Mouse (Mus musculus): ENCODE data around the gene Erp27. TPM values are rescaled to one million over a fixed set of nuclear protein-coding genes. Genes with fewer than 3 reads are reported as not detected.
"Not testable (repeated sequence)": the region's sequence is repeated elsewhere in the genome, so short reads cannot be mapped to it uniquely, and the experiment has no call there.

Gene Erp27
- total RNA-seq (2015; ENCODE audit: low replicate concordance) (not detected in 2 replicates), total RNA-seq (2017; ENCODE audit: low replicate concordance) (not detected in 2 replicates)

DNA sequence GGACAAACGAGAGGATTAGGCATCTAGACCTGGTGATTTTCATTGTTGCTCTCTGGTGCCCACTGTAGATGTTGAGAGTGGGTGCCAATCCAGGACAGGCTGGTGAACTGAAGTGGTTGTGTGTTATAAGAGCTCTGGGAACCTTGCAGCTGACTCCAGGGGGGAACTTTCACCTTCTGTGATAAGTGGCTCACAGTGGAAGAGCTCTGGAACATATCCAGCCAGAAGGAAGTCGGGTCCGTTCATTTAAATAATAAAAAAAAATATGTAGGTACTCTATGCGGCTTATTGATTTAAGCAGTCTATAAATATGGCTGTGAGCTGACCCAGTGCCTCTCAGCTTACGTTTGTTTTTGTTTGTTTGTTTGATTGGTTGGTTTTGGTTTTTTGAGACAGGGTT, at the start of gene Erp27:
Gene Erp27 (minus strand): TSS at position 101 of the 400 bp plus-strand sequence.
- no peak for ATAC-seq (replicated peaks; ENCODE audit: low FRiP score, poor library complexity, severe bottlenecking)

DNA sequence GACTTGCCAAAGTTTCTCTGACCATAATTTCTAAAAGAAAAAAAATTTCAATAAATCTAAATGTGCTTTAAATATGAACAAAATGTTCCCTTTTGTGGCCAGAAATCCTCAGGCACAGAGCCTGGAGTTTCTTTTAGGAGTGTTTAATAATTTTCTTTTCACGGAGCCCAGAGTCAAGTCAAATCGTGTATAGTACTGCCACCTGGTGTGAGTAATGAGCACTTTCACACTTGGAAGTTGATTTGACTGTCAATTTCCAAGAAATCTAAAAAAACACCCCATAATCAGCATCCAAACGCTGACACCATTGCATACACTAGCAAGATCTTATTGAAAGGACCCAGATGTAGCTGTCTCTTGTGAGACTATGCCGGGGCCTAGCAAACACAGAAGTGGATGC, 46.9 kb upstream of the Erp27 start:
- ATAC-seq (replicated peaks; ENCODE audit: low FRiP score, poor library complexity, severe bottlenecking): not testable (repeated sequence)

DNA sequence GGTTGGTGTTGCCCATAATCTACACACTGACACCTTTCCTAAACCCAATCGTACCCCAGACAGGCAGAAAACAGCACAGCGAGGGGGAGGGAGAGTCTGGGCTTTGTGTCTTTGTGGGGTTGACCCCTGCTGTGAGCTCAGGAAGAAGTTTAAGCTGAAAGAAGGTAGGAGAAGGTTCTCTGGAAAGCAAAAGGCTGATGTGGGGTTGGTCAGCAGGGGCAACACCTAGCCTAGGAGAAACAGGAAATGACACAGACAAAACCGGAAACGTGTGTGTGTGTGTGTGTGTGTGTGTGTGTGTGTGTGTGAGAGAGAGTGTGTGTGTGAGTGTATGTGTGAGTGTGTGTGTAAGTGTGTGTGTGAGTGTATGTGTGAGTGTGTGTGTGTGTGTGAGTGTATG, 45.5 kb upstream of the Erp27 start:
- ATAC-seq (replicated peaks; ENCODE audit: low FRiP score, poor library complexity, severe bottlenecking): no peak

DNA sequence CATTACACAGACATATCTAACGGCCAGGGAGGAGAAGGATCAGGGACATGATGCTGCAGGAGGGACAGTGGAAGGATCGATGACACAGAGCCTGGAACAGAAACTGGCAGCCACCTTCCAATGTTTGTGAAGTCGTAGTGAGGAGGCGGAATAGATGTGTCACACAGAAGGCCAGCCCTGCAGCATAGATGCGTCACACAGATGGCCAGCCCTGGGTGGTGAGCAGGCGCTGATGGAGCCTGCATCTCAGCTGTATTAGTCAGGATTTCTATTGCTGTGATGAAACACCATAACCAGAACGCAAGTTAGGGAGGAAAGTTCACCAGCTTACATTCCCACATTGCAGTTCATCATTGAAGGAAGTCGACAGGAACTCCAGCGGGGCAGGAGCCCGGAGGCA, 43.9 kb upstream of the Erp27 start:
- no peak for ATAC-seq (replicated peaks; ENCODE audit: low FRiP score, poor library complexity, severe bottlenecking)

- ATAC-seq (replicated peaks; ENCODE audit: low FRiP score, poor library complexity, severe bottlenecking): no peak
Measured at GRCm38 (mm10) chr6:136964609-136965510, 42.9 kb upstream of the Erp27 start.

- no peak for ATAC-seq (replicated peaks; ENCODE audit: low FRiP score, poor library complexity, severe bottlenecking)
Measured at GRCm38 (mm10) chr6:136962957-136963356, 41.0 kb upstream of the Erp27 start.

DNA sequence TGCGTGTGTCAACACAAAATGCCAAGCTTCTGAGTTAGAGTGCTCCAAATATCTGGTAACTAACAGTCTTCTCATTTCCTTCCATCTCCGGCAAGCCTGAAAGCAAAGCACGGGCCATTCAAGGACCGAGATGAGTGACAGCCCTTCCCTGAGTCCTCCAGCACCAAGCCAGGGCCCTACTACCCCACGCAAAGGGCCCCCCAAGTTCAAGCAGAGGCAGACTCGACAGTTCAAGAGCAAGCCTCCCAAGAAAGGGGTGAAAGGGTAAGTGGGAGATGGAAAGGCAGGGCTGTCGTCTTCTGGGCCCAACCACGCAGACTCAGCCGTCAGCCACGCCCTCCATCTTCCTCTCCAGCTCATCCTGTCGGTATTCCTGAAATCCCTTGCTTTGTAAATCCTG, 37.2 kb upstream of the Erp27 start:
- ATAC-seq (replicated peaks; ENCODE audit: low FRiP score, poor library complexity, severe bottlenecking): no peak

GRCm38 (mm10) chr6:136957062-136957461, 35.1 kb upstream of the Erp27 start:
- ATAC-seq (replicated peaks; ENCODE audit: low FRiP score, poor library complexity, severe bottlenecking): no peak

DNA sequence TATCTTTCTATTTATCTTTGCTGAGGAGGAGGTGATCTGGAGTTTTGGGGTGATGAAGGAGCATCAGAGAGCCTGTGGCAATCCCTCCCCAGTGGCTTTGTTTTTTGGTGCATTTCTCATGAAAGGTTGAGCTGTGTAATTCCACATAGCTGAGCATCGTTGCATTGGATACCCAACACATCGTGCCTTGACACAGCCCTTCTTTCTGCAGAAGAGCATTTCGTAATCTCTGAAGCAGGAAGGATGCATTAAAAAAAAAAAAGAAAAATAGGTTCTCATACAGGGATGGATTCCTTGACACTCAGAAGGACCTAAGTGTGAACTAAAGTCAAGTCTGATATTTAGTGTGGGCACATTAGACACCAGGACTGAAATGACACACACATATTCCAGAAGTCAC, 33.3 kb upstream of the Erp27 start:
- no peak for ATAC-seq (replicated peaks; ENCODE audit: low FRiP score, poor library complexity, severe bottlenecking)

GRCm38 (mm10) chr6:136954715-136955114, 32.7 kb upstream of the Erp27 start:
- no peak for ATAC-seq (replicated peaks; ENCODE audit: low FRiP score, poor library complexity, severe bottlenecking)

GRCm38 (mm10) chr6:136954192-136954591, 32.2 kb upstream of the Erp27 start:
- ATAC-seq (replicated peaks; ENCODE audit: low FRiP score, poor library complexity, severe bottlenecking): no peak

GRCm38 (mm10) chr6:136952930-136953329, 30.9 kb upstream of the Erp27 start:
- ATAC-seq (replicated peaks; ENCODE audit: low FRiP score, poor library complexity, severe bottlenecking): no peak

GRCm38 (mm10) chr6:136950171-136950570, 28.2 kb upstream of the Erp27 start:
- no peak for ATAC-seq (replicated peaks; ENCODE audit: low FRiP score, poor library complexity, severe bottlenecking)

DNA sequence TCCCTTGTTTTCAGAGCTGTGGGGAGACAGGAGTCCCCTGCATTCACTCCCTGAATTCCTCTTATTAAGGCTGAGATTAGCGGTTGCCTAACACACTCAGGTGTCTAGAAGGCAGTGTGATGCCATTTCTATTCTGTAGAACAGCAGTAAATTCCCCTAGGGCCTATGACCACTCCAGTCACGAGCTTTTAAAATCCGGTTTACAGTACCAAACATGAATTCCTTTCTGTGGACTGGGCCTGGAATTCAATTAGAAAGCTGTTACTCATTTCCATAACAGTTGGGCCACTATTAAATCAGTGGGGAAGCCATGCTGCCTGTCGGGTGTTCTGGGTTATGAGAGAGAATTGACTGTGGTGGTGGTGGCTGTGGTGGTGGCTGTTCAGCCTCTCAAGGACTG, 25.7 kb upstream of the Erp27 start:
- ATAC-seq (replicated peaks; ENCODE audit: low FRiP score, poor library complexity, severe bottlenecking): no peak

DNA sequence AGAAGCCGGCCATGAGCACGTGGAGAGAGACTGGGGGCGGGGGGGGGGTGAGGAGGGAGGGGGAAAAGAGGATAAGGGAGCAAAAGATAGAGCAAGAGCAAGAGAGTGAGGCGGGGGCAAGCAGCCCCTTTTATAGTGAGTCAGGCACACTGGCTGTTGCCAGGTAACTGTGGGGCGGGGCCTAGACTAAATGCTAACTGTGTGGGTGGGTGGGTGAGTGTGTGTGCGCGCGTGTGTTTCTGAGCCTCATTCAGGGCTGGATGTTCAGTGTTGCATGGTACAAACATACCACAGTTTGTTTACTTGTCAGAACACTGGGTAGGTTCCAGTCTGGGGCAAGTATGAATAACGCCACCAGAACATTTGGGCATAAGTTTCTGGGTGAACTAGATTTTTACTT, 25.0 kb upstream of the Erp27 start:
- no peak for ATAC-seq (replicated peaks; ENCODE audit: low FRiP score, poor library complexity, severe bottlenecking)

- no peak for ATAC-seq (replicated peaks; ENCODE audit: low FRiP score, poor library complexity, severe bottlenecking)
Measured at GRCm38 (mm10) chr6:136946241-136946640, 24.3 kb upstream of the Erp27 start.

DNA sequence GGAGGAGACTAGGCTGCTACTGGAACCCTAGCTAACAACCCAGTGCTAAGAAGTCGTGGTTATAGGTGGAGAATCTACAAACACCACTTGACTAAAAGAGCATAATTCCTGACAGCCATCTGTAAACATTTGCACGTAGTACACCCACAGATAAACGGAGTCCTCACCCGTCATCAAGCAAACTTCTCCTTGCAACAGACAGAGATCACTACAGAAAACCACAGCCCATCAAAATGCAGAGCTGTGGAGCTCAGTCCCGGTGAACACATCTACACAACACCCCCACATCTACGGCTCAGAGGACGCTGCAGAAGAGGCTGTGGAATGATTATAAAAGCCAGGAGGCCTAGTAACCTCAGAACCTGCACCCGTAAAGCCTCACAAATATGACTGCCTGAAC, 22.5 kb upstream of the Erp27 start:
- no peak for ATAC-seq (replicated peaks; ENCODE audit: low FRiP score, poor library complexity, severe bottlenecking)

DNA sequence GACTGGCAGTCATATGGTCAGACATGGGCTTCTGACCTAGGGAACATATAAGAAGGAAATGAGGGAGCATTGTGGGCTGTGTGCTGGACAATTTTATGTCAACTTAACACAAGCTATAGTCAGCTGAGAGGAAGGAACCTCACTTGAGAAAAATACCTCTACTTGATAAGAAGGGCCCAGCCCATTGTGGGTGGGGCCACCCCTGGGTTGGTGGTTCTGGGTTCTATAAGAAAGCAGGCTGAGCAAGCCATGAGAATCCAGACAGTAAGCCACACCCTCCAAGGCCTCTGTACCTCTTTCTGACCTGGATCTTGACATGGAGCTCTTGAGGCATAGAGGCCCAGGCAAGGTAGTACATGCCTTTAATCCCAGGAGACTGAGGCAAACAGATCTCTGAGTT, 21.4 kb upstream of the Erp27 start:
- ATAC-seq (replicated peaks; ENCODE audit: low FRiP score, poor library complexity, severe bottlenecking): no peak

DNA sequence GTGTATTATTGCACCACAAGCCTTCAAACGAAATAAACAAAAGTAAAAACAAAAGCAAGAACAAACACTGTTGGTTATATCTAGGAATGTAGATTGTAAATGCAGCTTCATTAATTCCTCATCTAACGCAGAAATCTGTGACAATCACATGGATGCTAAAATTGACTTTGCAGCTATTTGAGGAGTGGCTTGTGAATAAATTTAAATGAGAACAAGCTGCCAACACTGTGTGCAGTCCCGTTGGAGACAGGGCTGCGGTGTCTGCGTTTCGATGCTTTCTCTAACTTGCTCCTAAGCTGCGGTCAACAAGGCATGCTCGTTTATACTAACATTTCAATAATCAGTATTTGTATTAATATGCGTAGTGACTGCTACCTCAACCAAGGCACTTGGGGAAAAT, 20.3 kb upstream of the Erp27 start:
- ATAC-seq (replicated peaks; ENCODE audit: low FRiP score, poor library complexity, severe bottlenecking): no peak

DNA sequence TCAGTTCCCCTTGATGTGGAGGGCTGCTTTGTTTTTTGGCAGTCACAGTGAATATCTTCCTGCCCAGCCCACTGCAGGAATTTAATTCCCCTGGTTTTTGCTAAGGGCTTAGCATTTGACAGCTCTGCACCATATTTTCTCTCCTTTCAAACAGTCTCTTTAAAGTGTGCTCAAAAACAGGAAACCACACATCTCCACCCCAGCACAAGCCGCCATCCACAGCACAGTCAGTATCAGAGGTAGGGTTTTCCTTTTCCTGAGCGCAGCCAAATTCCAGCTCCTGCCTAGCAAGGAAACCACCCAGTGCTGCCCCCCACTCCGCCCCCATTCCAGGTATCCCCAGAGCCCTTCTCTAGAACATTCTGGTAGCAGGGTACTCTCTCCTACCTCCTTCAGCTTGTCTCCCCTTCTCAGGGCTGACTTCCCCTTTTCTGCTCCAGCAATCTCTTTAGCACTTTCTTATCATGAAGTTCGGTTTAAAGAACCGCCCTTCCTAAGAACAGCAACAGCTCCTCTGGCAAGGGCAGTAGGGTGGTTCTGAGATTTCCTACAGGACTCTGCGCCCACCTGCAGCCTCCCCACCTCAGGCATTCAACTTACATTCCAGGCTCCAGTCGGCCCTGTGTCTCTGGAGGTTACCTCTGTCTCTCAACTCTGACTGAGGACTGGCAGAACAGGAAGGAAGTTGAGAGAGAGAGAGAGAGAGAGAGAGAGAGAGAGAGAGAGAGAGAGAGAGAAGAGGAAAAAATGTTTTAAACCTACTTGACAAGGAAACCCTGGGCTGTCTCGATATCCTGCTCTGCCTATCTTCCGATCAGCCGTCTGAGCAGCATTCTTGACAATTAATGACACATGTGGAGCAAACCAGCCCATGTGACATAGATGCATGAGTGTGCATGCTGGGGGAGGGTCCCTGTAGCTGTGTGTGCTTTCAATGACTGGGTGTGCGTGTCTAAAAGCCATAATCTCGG, 19.4 kb upstream of the Erp27 start, which contains the start of gene Arhgdib:
Gene Arhgdib (minus strand): TSS at position 849 of the 971 bp plus-strand sequence.
- no peak for ATAC-seq (replicated peaks; ENCODE audit: low FRiP score, poor library complexity, severe bottlenecking)

Measured in erythroid progenitor cell, adult 5-6 weeks (primary cell).